Mouse (Mus musculus): ENCODE data around the gene Fhit. TPM values are rescaled to one million over a fixed set of nuclear protein-coding genes. Genes with fewer than 3 reads are reported as not detected.

Fhit gene
- polyA plus RNA-seq, 1 experiment from 2014 or later: 6.7 TPM

DNA sequence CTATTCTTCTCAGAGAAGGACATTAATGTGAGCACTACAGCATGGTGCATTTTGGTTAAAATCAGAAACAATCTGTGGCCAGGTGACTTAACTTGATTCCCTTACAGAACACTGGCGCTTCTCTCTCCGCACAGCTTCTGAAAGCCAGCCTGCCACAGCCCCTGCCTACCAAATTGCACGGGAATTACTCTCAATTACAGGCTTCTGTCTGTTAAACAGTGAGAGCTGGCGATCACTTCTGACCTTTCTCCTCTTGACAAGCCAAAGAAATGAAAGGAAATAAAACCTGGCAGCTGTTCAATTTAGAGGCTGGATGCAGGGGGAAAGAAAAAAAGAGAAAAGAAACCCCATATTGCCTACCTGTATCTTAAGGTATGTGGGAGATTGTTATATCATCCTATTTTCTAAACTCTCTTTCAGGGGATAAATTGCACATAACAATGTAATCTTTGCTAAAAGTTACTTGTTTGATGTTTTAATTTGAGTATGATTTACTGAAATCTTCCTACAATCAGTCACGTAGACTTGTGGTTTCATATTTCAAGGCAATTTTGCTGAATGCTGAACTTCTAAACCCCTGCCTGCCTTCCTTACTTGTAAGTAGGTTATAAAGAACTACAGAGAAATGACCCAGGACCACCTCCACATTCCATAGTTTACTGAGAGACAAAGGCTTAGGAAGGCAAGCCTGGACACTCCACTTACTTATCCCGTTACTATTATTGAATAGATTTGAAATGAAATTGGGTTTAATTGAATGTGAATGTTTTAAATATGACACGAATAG is 1115.3 kb downstream of the Fhit start:
- no peak overlapping the region for H3K27ac ChIP-seq (ENCODE audit: low read length)
- H3K9ac ChIP-seq (replicated peaks; ENCODE audit: low read length): no peak overlapping the region
- no peak; the same call in 1 of the 2 replicates for ATAC-seq (ENCODE audit: low FRiP score, low TSS enrichment)
- H3K4me1 ChIP-seq (ENCODE audit: insufficient read depth, low read length): 0 out of 2 replicates have a peak, but pooled peaks cover 3% of the 10 kb centered on the region
- H3K4me3 ChIP-seq (ENCODE audit: low read length): no peak overlapping the region
- H3K27me3 ChIP-seq (ENCODE audit: insufficient read depth, low read length): no peaks in the 10 kb centered on the region
- no peaks in the 10 kb centered on the region for H3K36me3 ChIP-seq (ENCODE audit: insufficient read depth, low read length)
- peaks cover 2% of the 10 kb centered on the region; the same call in 1 of the 2 replicates for H3K9me3 ChIP-seq (ENCODE audit: low read length)
- 18% methylated on average over 7 of the region's 7 CpGs for WGBS
- no peak overlapping the region for H3K4me2 ChIP-seq (replicated peaks; ENCODE audit: low read depth, low read length)

DNA sequence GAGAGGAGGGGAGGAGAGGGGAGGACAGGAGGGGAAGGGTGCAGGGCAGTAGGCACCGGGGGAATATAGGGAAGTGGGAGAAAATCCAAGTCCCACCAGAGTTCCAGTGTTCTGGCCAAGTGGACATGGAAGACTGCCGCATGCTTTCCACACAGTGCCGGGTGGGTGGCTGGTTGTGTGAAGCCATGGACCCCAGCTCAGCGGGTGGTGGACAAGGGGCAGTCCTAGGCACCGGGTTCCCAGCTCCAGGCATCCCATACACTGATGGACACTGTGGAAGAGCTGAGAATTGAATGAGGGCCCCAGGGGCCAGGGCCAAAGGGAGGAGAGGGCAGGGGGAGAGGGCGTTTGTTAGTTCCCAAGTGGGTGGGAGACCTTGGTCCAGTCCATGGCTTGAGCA is 1123.8 kb downstream of the Fhit start:
- 91% methylated on average over 6 of the region's 6 CpGs for WGBS
- no peak for ATAC-seq (ENCODE audit: low FRiP score, low TSS enrichment)
- no peak overlapping the region for H3K4me3 ChIP-seq (ENCODE audit: low read length)

GRCm38 (mm10) chr14:10036685-10037215 is 1125.1 kb downstream of the Fhit start:
- no peaks in the 10 kb centered on the region for H3K9me3 ChIP-seq (ENCODE audit: low read length)
- no peak overlapping the region for H3K9ac ChIP-seq (replicated peaks; ENCODE audit: low read length)
- WGBS: 77% methylated on average over 2 of the region's 2 CpGs
- ATAC-seq (ENCODE audit: low FRiP score, low TSS enrichment): no peak
- no peak overlapping the region for H3K27ac ChIP-seq (ENCODE audit: low read length)
- H3K4me2 ChIP-seq (replicated peaks; ENCODE audit: low read depth, low read length): no peak overlapping the region
- no peaks in the 10 kb centered on the region for H3K27me3 ChIP-seq (ENCODE audit: insufficient read depth, low read length)
- no peaks in the 10 kb centered on the region for H3K4me1 ChIP-seq (ENCODE audit: insufficient read depth, low read length)
- no peaks in the 10 kb centered on the region for H3K36me3 ChIP-seq (ENCODE audit: insufficient read depth, low read length)
- H3K4me3 ChIP-seq (ENCODE audit: low read length): no peak overlapping the region

More for the DNA sequence above, 1123.8 kb downstream of the Fhit start:
- Histone ChIP-seq H3K4me2 (replicated peaks; ENCODE audit: low read depth, low read length) (no peak overlapping the region), H3K27me3 (ENCODE audit: insufficient read depth, low read length) (no peaks in the 10 kb centered on the region), H3K27ac (ENCODE audit: low read length) (no peak overlapping the region), H3K36me3 (ENCODE audit: insufficient read depth, low read length) (no peaks in the 10 kb centered on the region), H3K4me1 (ENCODE audit: insufficient read depth, low read length) (no peaks in the 10 kb centered on the region), H3K9ac (replicated peaks; ENCODE audit: low read length) (no peak overlapping the region), H3K9me3 (ENCODE audit: low read length) (no peaks in the 10 kb centered on the region)

- Histone ChIP-seq H3K27me3 (ENCODE audit: insufficient read depth, low read length) (no peaks in the 10 kb centered on the region), H3K36me3 (ENCODE audit: insufficient read depth, low read length) (no peaks in the 10 kb centered on the region), H3K4me2 (replicated peaks; ENCODE audit: low read depth, low read length) (no peak overlapping the region), H3K9ac (replicated peaks; ENCODE audit: low read length) (no peak overlapping the region), H3K9me3 (ENCODE audit: low read length) (no peaks in the 10 kb centered on the region), H3K27ac (ENCODE audit: low read length) (no peak overlapping the region), H3K4me1 (ENCODE audit: insufficient read depth, low read length) (no peaks in the 10 kb centered on the region), H3K4me3 (ENCODE audit: low read length) (no peak overlapping the region)
- ATAC-seq (ENCODE audit: low FRiP score, low TSS enrichment): no peak
- 44% methylated on average over 3 of the region's 3 CpGs for WGBS
These were observed 1126.2 kb downstream of the Fhit start for GRCm38 (mm10) chr14:10035682-10036081.

- Histone ChIP-seq H3K36me3 (ENCODE audit: insufficient read depth, low read length) (no peaks in the 10 kb centered on the region), H3K4me3 (ENCODE audit: low read length) (no peak overlapping the region), H3K9me3 (ENCODE audit: low read length) (no peaks in the 10 kb centered on the region), H3K27ac (ENCODE audit: low read length) (no peak overlapping the region), H3K4me1 (ENCODE audit: insufficient read depth, low read length) (no peaks in the 10 kb centered on the region), H3K9ac (replicated peaks; ENCODE audit: low read length) (no peak overlapping the region), H3K4me2 (replicated peaks; ENCODE audit: low read depth, low read length) (no peak overlapping the region), H3K27me3 (ENCODE audit: insufficient read depth, low read length) (no peaks in the 10 kb centered on the region)
- WGBS: 72% methylated on average over 2 of the region's 2 CpGs
- ATAC-seq (ENCODE audit: low FRiP score, low TSS enrichment): no peak
These were observed 1126.6 kb downstream of the Fhit start for GRCm38 (mm10) chr14:10035270-10035669.

DNA sequence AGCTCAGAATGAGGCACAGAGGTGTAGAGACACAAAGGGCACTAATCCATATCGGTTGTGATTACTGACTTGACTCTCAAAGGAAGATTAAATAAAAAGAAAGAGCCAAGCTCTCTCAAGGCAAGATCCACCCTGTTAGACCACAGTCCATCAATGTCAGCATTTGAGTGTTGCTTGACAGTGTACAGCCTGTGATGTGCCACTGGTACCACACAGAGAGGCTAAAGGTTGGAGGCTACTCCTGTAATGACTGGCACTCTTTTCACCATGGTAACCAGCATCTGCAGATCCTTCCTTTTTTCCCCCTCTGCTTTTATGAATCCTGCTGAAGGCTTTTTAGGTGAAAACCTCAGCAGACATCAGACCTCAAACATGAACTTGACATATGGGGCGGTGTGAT is 1138.5 kb downstream of the Fhit start:
- ATAC-seq (ENCODE audit: low FRiP score, low TSS enrichment): no peak
- Histone ChIP-seq H3K4me2 (replicated peaks; ENCODE audit: low read depth, low read length) (no peak overlapping the region), H3K9me3 (ENCODE audit: low read length) (no peaks in the 10 kb centered on the region), H3K9ac (replicated peaks; ENCODE audit: low read length) (no peak overlapping the region), H3K27ac (ENCODE audit: low read length) (no peak overlapping the region), H3K27me3 (ENCODE audit: insufficient read depth, low read length) (no peaks in the 10 kb centered on the region), H3K4me3 (ENCODE audit: low read length) (no peak overlapping the region), H3K4me1 (ENCODE audit: insufficient read depth, low read length) (no peaks in the 10 kb centered on the region), H3K36me3 (ENCODE audit: insufficient read depth, low read length) (no peaks in the 10 kb centered on the region)
- WGBS: 90% methylated on average over 2 of the region's 2 CpGs

DNA sequence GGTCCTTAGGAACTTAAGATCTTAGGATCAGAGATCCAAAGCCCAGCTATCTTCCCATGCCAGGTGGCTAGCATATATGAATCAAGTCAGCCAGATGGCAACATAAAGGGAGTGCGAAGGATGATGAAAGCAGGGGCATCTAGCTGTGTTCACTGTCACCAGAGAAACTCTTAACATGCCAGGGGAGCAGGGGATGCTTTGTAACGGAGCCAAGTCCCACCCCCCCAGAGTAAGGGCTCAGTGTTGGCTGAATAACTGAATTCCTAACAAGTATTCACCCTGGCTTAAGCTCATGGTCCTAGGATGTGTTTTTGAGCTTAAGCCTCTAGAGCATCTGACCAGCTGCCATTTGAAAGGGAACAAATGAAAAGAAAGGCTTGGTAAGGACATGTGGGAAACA is 1139.5 kb downstream of the Fhit start:
- H3K36me3 ChIP-seq (ENCODE audit: insufficient read depth, low read length): no peaks in the 10 kb centered on the region
- H3K4me2 ChIP-seq (replicated peaks; ENCODE audit: low read depth, low read length): no peak overlapping the region
- no peaks in the 10 kb centered on the region for H3K27me3 ChIP-seq (ENCODE audit: insufficient read depth, low read length)
- H3K4me3 ChIP-seq (ENCODE audit: low read length): no peak overlapping the region
- no peak overlapping the region for H3K9ac ChIP-seq (replicated peaks; ENCODE audit: low read length)
- ATAC-seq (ENCODE audit: low FRiP score, low TSS enrichment): no peak
- WGBS: 79% methylated on average over 2 of the region's 2 CpGs
- no peaks in the 10 kb centered on the region for H3K9me3 ChIP-seq (ENCODE audit: low read length)
- no peak overlapping the region for H3K27ac ChIP-seq (ENCODE audit: low read length)
- no peaks in the 10 kb centered on the region for H3K4me1 ChIP-seq (ENCODE audit: insufficient read depth, low read length)

DNA sequence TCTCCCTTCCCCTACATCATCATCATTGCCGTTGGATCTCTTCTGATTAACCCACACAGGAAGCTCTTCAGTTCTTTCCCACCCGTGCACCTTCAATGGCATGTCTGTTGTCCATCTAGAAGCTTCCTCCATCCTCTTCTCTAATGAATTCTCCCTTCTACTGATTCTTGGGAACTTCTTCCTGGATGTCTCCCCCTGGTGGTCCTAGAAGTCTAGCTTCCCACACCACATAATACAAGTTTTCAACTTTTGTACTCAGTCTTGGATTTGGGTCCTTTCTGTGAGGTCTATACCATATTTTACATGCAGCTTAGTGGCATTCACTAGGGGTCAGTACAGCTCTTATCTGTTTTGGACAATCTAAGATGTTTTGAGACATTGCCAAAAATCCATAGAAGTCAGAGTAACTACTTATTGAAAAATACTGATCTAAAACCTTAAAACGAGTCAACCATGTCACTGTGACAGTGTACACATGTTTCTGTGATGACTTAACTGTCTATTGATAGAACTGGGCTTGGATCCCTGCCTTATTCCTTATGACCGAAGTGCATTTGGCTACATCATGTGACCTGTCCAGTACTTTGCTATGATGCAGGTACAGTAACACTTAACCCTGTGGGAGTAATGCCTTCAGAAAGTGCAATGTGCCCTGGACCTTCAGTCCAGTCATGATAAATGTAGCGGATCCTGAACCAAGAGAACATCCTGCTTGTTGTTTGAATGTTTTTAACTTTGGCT is 1141.3 kb downstream of the Fhit start:
- no peak overlapping the region for H3K4me3 ChIP-seq (ENCODE audit: low read length)
- H3K36me3 ChIP-seq (ENCODE audit: insufficient read depth, low read length): no peaks in the 10 kb centered on the region
- no peaks in the 10 kb centered on the region for H3K9me3 ChIP-seq (ENCODE audit: low read length)
- H3K4me2 ChIP-seq (replicated peaks; ENCODE audit: low read depth, low read length): no peak overlapping the region
- no peaks in the 10 kb centered on the region for H3K27me3 ChIP-seq (ENCODE audit: insufficient read depth, low read length)
- H3K9ac ChIP-seq (replicated peaks; ENCODE audit: low read length): no peak overlapping the region
- 79% methylated on average over 5 of the region's 5 CpGs for WGBS
- no peak overlapping the region for H3K27ac ChIP-seq (ENCODE audit: low read length)
- no peak for ATAC-seq (ENCODE audit: low FRiP score, low TSS enrichment)
- H3K4me1 ChIP-seq (ENCODE audit: insufficient read depth, low read length): no peaks in the 10 kb centered on the region

GRCm38 (mm10) chr14:10013817-10014266 is 1148.0 kb downstream of the Fhit start:
- H3K27ac ChIP-seq (ENCODE audit: low read length): no peak overlapping the region
- ATAC-seq (ENCODE audit: low FRiP score, low TSS enrichment): no peak
- no peaks in the 10 kb centered on the region for H3K4me1 ChIP-seq (ENCODE audit: insufficient read depth, low read length)
- H3K4me3 ChIP-seq (ENCODE audit: low read length): no peak overlapping the region
- H3K36me3 ChIP-seq (ENCODE audit: insufficient read depth, low read length): no peaks in the 10 kb centered on the region
- no peak overlapping the region for H3K4me2 ChIP-seq (replicated peaks; ENCODE audit: low read depth, low read length)
- H3K27me3 ChIP-seq (ENCODE audit: insufficient read depth, low read length): no peaks in the 10 kb centered on the region
- H3K9ac ChIP-seq (replicated peaks; ENCODE audit: low read length): no peak overlapping the region
- H3K9me3 ChIP-seq (ENCODE audit: low read length): no peaks in the 10 kb centered on the region
- WGBS: 17% methylated on average over 1 of the region's 1 CpGs

Data from kidney, embryonic 16.5 days (tissue).